Mouse (Mus musculus) embryonic stem cell, embryonic (primary cell): ENCODE results near the gene Tmem211.

ENCODE experiments used
- CTCF ChIA-PET, 4 experiments: fragments of 300-600 bp in 2 of 4; fragments of 350-600 bp in 2 of 4; sonication (Branson Sonifier 250); formaldehyde crosslinking; loops; one replicate each; lab custom pipeline; 2022; ENCODE audit warnings: inconsistent platforms in 2 of 4; lab: Charles Lee
- POLR2A ChIA-PET, 4 experiments: fragments of 300-600 bp in 2 of 4; fragments of 350-600 bp in 2 of 4; sonication (Branson Sonifier 250); formaldehyde crosslinking; loops; one replicate each; lab custom pipeline; 2022; ENCODE audit warnings: antibody characterized with exemption in 4 of 4, inconsistent platforms in 1 of 4; lab: Charles Lee

Tmem211 gene

GRCm38 (mm10) chr5:113206670-113207352 is 19.9 kb upstream of the Tmem211 start:
- CTCF ChIA-PET, result interaction anchor here in 1 of 4 experiments (0.5 to 1.3 kb wide), 3 partner anchors 20 to 266 kb away, joined by 3 to 6 read pairs (median 4); partner anchors contain the start of gene Tmem211
- POLR2A ChIA-PET, result interaction anchor here in 1 of 4 experiments (1.5 kb wide), 1 partner anchor 13 kb away, joined by 4 read pairs; no protein-coding TSS in a partner anchor

- CTCF ChIA-PET, result interaction anchor here in 3 of 4 experiments (0.6 to 1.6 kb wide), 5 partner anchors 23 to 117 kb away, joined by 3 to 6 read pairs (median 3); no protein-coding TSS in a partner anchor
- POLR2A ChIA-PET, result interaction anchor here in 3 of 4 experiments (1.0 to 3.1 kb wide), 8 partner anchors 8 to 687 kb away, joined by 3 to 12 read pairs (median 5); partner anchors contain the start of gene Tmem211 (in 2 of the 3)
Observed at GRCm38 (mm10) chr5:113208048-113208447, 18.7 kb upstream of the Tmem211 start.

- POLR2A ChIA-PET, result interaction anchor here in 3 of 4 experiments (0.7 to 3.1 kb wide), 14 partner anchors 9 to 67 kb away, joined by 3 to 12 read pairs (median 4); partner anchors contain the start of gene Tmem211 (in 2 of the 3)
- CTCF ChIA-PET, result interaction anchor here (0.5 to 1.7 kb wide), 13 partner anchors 14 to 636 kb away, joined by 3 to 6 read pairs (median 3); partner anchors contain the start of genes Tmem211 (in 3 of the 4), 1700069L16Rik (in 1 of the 4) and Wscd2 (in 1 of the 4)
Observed at GRCm38 (mm10) chr5:113208622-113209400, 17.9 kb upstream of the Tmem211 start.

- ChIA-PET CTCF (interaction anchor here (0.5 to 1.7 kb wide), 11 partner anchors 13 to 635 kb away, joined by 3 to 6 read pairs (median 3); partner anchors contain the start of genes Tmem211 (in 3 of the 4), 1700069L16Rik (in 1 of the 4) and Wscd2 (in 1 of the 4)), POLR2A (interaction anchor here in 3 of 4 experiments (1.0 to 3.1 kb wide), 11 partner anchors 10 to 66 kb away, joined by 3 to 12 read pairs (median 5); partner anchors contain the start of gene Tmem211 (in 2 of the 3))
Observed at GRCm38 (mm10) chr5:113209401-113209750, 17.3 kb upstream of the Tmem211 start.

GRCm38 (mm10) chr5:113209898-113210297 is 16.8 kb upstream of the Tmem211 start:
- POLR2A ChIA-PET, result interaction anchor here in 2 of 4 experiments (1.2 to 3.1 kb wide), 5 partner anchors 9 to 20 kb away, joined by 3 to 12 read pairs (median 5); partner anchors contain the start of gene Tmem211 (in 1 of the 2)
- CTCF ChIA-PET, result interaction anchor here (0.6 to 1.7 kb wide), 8 partner anchors 8 to 635 kb away, joined by 3 to 10 read pairs (median 4); partner anchors contain the start of gene Tmem211 (in 3 of the 4)

- POLR2A ChIA-PET, result interaction anchor here in 1 of 4 experiments (1.2 to 3.1 kb wide), 3 partner anchors 9 to 16 kb away, joined by 3 to 12 read pairs (median 5); partner anchors contain the start of gene Tmem211
- CTCF ChIA-PET, result interaction anchor here in 3 of 4 experiments (0.6 to 1.7 kb wide), 5 partner anchors 9 to 41 kb away, joined by 3 to 10 read pairs (median 4); partner anchors contain the start of gene Tmem211 (in 3 of the 3)
Observed at GRCm38 (mm10) chr5:113210314-113210713, 16.4 kb upstream of the Tmem211 start.

- POLR2A ChIA-PET, result interaction anchor here in 3 of 4 experiments (0.6 to 1.5 kb wide), 6 partner anchors 10 to 40 kb away, joined by 3 to 4 read pairs (median 4); partner anchors contain the start of gene Tmem211 (in 2 of the 3)
Observed at GRCm38 (mm10) chr5:113212156-113212835, 14.4 kb upstream of the Tmem211 start.

GRCm38 (mm10) chr5:113214041-113214440 is 12.7 kb upstream of the Tmem211 start:
- ChIA-PET CTCF (interaction anchor here in 2 of 4 experiments (0.6 to 2.0 kb wide), 2 partner anchors 13 to 69 kb away, joined by 3 to 6 read pairs; partner anchors contain the start of gene Tmem211 (in 1 of the 2)), POLR2A (interaction anchor here in 2 of 4 experiments (0.7 to 1.8 kb wide), 3 partner anchors 13 to 199 kb away, joined by 3 to 6 read pairs (median 4); partner anchors contain the start of gene Grk3 (in 1 of the 2))

More at GRCm38 (mm10) chr5:113212156-113212835, 14.4 kb upstream of the Tmem211 start:
- CTCF ChIA-PET, result interaction anchor here in 3 of 4 experiments (0.6 to 2.4 kb wide), 7 partner anchors 14 to 680 kb away, joined by 3 to 9 read pairs (median 4); partner anchors contain the start of gene Tmem211 (in 2 of the 3)

GRCm38 (mm10) chr5:113214455-113214854 is 12.3 kb upstream of the Tmem211 start:
- CTCF ChIA-PET, result interaction anchor here in 2 of 4 experiments (0.6 to 2.3 kb wide), 3 partner anchors 12 to 68 kb away, joined by 3 to 6 read pairs (median 5); partner anchors contain the start of gene Tmem211 (in 1 of the 2)

GRCm38 (mm10) chr5:113215610-113216011 is 11.1 kb upstream of the Tmem211 start:
- POLR2A ChIA-PET, result interaction anchor here in 2 of 4 experiments (0.6 to 1.1 kb wide), 3 partner anchors 8 to 17 kb away, joined by 3 to 4 read pairs (median 3); no protein-coding TSS in a partner anchor

More at GRCm38 (mm10) chr5:113214455-113214854, 12.3 kb upstream of the Tmem211 start:
- POLR2A ChIA-PET, result interaction anchor here in 1 of 4 experiments (1.8 kb wide), 1 partner anchor 15 kb away, joined by 6 read pairs; no protein-coding TSS in a partner anchor

GRCm38 (mm10) chr5:113216328-113216960 is 10.3 kb upstream of the Tmem211 start:
- ChIA-PET POLR2A (interaction anchor here in 2 of 4 experiments (0.6 to 1.1 kb wide), 2 partner anchors 13 to 18 kb away, joined by 3 to 4 read pairs; no protein-coding TSS in a partner anchor), CTCF (interaction anchor here in 2 of 4 experiments (0.6 to 2.3 kb wide), 6 partner anchors 42 to 468 kb away, joined by 3 to 5 read pairs (median 3); no protein-coding TSS in a partner anchor)

More at GRCm38 (mm10) chr5:113215610-113216011, 11.1 kb upstream of the Tmem211 start:
- CTCF ChIA-PET, result interaction anchor here in 1 of 4 experiments (1.0 to 2.3 kb wide), 4 partner anchors 11 to 46 kb away, joined by 3 to 6 read pairs (median 4); partner anchors contain the start of gene Tmem211

- ChIA-PET CTCF (interaction anchor here in 1 of 4 experiments (0.6 to 1.0 kb wide), 2 partner anchors 52 to 133 kb away, joined by 3 read pairs; no protein-coding TSS in a partner anchor), POLR2A (interaction anchor here in 1 of 4 experiments (1.1 kb wide), 1 partner anchor 18 kb away, joined by 3 read pairs; no protein-coding TSS in a partner anchor)
Observed at GRCm38 (mm10) chr5:113217076-113217475, 9.6 kb upstream of the Tmem211 start.

- CTCF ChIA-PET, result interaction anchor here in 3 of 4 experiments (0.7 to 2.1 kb wide), 3 partner anchors 44 to 119 kb away, joined by 3 to 12 read pairs (median 5); no protein-coding TSS in a partner anchor
- POLR2A ChIA-PET, result interaction anchor here in 2 of 4 experiments (0.5 to 2.3 kb wide), 6 partner anchors 8 to 486 kb away, joined by 3 to 7 read pairs (median 4); partner anchors contain the start of gene Tmem211 (in 2 of the 2)
Observed at GRCm38 (mm10) chr5:113218617-113219235, 8.0 kb upstream of the Tmem211 start.

- ChIA-PET CTCF (interaction anchor here in 3 of 4 experiments (0.5 to 2.1 kb wide), 5 partner anchors 33 to 132 kb away, joined by 3 to 12 read pairs (median 3); no protein-coding TSS in a partner anchor), POLR2A (interaction anchor here in 3 of 4 experiments (0.5 to 2.3 kb wide), 10 partner anchors 9 to 773 kb away, joined by 3 to 7 read pairs (median 3); no protein-coding TSS in a partner anchor)
Observed at GRCm38 (mm10) chr5:113219450-113219849, 7.3 kb upstream of the Tmem211 start.
